Mouse (Mus musculus): ENCODE data around the gene Pde4dip. TPM values are rescaled to one million over a fixed set of nuclear protein-coding genes. Genes with fewer than 3 reads are reported as not detected.

Pde4dip gene
- polyA plus RNA-seq, 1 experiment from 2014 or later: 20.1 TPM

- no peak for DNase-seq
- WGBS: 57% methylated on average over 3 of the region's 3 CpGs
- no peaks in the 10 kb centered on the region for H3K9me3 ChIP-seq (ENCODE audit: low read depth, low read length)
- no peak for ATAC-seq (ENCODE audit: insufficient read depth)
- no peak for TF ChIP-seq CTCF (IDR thresholded peaks at IDR 0.05; ENCODE audit: low read depth)
- no peak overlapping the region for H3K4me2 ChIP-seq
- H3K36me3 ChIP-seq (ENCODE audit: insufficient read depth): no peaks in the 10 kb centered on the region
- no peak overlapping the region for H3K4me3 ChIP-seq (ENCODE audit: low read depth, low read length)
- H3K27ac ChIP-seq (ENCODE audit: low read depth): no peak overlapping the region
- H3K9ac ChIP-seq: no peak overlapping the region
- H3K4me1 ChIP-seq (ENCODE audit: insufficient read depth): peaks cover 7% of the 10 kb centered on the region
- H3K27me3 ChIP-seq (ENCODE audit: insufficient read depth, low read length): no peaks in the 10 kb centered on the region
Measured at GRCm38 (mm10) chr3:97898381-97898780, 9.9 kb upstream of the Pde4dip start.

GRCm38 (mm10) chr3:97894695-97895094, 6.2 kb upstream of the Pde4dip start:
- Histone ChIP-seq H3K4me2 (no peak overlapping the region), H3K9ac (no peak overlapping the region), H3K4me3 (ENCODE audit: low read depth, low read length) (no peak overlapping the region), H3K4me1 (ENCODE audit: insufficient read depth) (no peaks in the 10 kb centered on the region), H3K9me3 (ENCODE audit: low read depth, low read length) (no peaks in the 10 kb centered on the region), H3K27me3 (ENCODE audit: insufficient read depth, low read length) (peaks cover 13% of the 10 kb centered on the region), H3K27ac (ENCODE audit: low read depth) (no peak overlapping the region), H3K36me3 (ENCODE audit: insufficient read depth) (no peaks in the 10 kb centered on the region)
- ATAC-seq (ENCODE audit: insufficient read depth) (no peak), DNase-seq (peak; percentile 55)
- TF ChIP-seq CTCF (IDR thresholded peaks at IDR 0.05; ENCODE audit: low read depth): peak; percentile 66
- WGBS: 42% methylated on average over 6 of the region's 6 CpGs

- Histone ChIP-seq H3K4me2 (no peak overlapping the region), H3K27ac (ENCODE audit: low read depth) (no peak overlapping the region), H3K9me3 (ENCODE audit: low read depth, low read length) (no peaks in the 10 kb centered on the region), H3K4me3 (ENCODE audit: low read depth, low read length) (no peak overlapping the region), H3K9ac (no peak overlapping the region), H3K4me1 (ENCODE audit: insufficient read depth) (no peaks in the 10 kb centered on the region), H3K27me3 (ENCODE audit: insufficient read depth, low read length) (peaks cover 35% of the 10 kb centered on the region), H3K36me3 (ENCODE audit: insufficient read depth) (no peaks in the 10 kb centered on the region)
- no peak for TF ChIP-seq CTCF (IDR thresholded peaks at IDR 0.05; ENCODE audit: low read depth)
- WGBS: 30% methylated on average over 6 of the region's 6 CpGs
- DNase-seq (no peak), ATAC-seq (ENCODE audit: insufficient read depth) (no peak)
Measured at GRCm38 (mm10) chr3:97890205-97890604, 1.7 kb upstream of the Pde4dip start.

GRCm38 (mm10) chr3:97887785-97888167, 731 bp downstream of the Pde4dip start:
- no peak for DNase-seq
- Histone ChIP-seq H3K9ac (no peak overlapping the region), H3K4me2 (peak overlapping the region; percentile 69), H3K36me3 (ENCODE audit: insufficient read depth) (no peaks in the 10 kb centered on the region), H3K27ac (ENCODE audit: low read depth) (no peak overlapping the region), H3K27me3 (ENCODE audit: insufficient read depth, low read length) (peaks cover 35% of the 10 kb centered on the region), H3K4me3 (ENCODE audit: low read depth, low read length) (no peak overlapping the region), H3K4me1 (ENCODE audit: insufficient read depth) (no peaks in the 10 kb centered on the region), H3K9me3 (ENCODE audit: low read depth, low read length) (no peaks in the 10 kb centered on the region)
- WGBS: 68% methylated on average over 5 of the region's 5 CpGs
- TF ChIP-seq CTCF (IDR thresholded peaks at IDR 0.05; ENCODE audit: low read depth): no peak
- no peak for ATAC-seq (ENCODE audit: insufficient read depth)

- no peak for TF ChIP-seq CTCF (IDR thresholded peaks at IDR 0.05; ENCODE audit: low read depth)
- WGBS: 90% methylated on average over 5 of the region's 5 CpGs
- H3K4me2 ChIP-seq: no peak overlapping the region
- no peaks in the 10 kb centered on the region for H3K36me3 ChIP-seq (ENCODE audit: insufficient read depth)
- DNase-seq (no peak), ATAC-seq (ENCODE audit: insufficient read depth) (no peak)
- no peaks in the 10 kb centered on the region for H3K27me3 ChIP-seq (ENCODE audit: insufficient read depth, low read length)
- H3K9me3 ChIP-seq (ENCODE audit: low read depth, low read length): no peaks in the 10 kb centered on the region
- H3K4me3 ChIP-seq (ENCODE audit: low read depth, low read length): no peak overlapping the region
- no peak overlapping the region for H3K27ac ChIP-seq (ENCODE audit: low read depth)
- H3K9ac ChIP-seq: no peak overlapping the region
- no peaks in the 10 kb centered on the region for H3K4me1 ChIP-seq (ENCODE audit: insufficient read depth)
Measured at GRCm38 (mm10) chr3:97881576-97881975, 6.9 kb downstream of the Pde4dip start.

- ATAC-seq (ENCODE audit: insufficient read depth) (peak; percentile 44; the same call in 1 of the 2 replicates), DNase-seq (peak; percentile 92)
- 10% methylated on average over 5 of the region's 5 CpGs for WGBS
- H3K27me3 ChIP-seq (ENCODE audit: insufficient read depth, low read length): no peaks in the 10 kb centered on the region
- no peak overlapping the region for H3K4me3 ChIP-seq (ENCODE audit: low read depth, low read length)
- no peaks in the 10 kb centered on the region for H3K36me3 ChIP-seq (ENCODE audit: insufficient read depth)
- no peaks in the 10 kb centered on the region for H3K4me1 ChIP-seq (ENCODE audit: insufficient read depth)
- H3K4me2 ChIP-seq: no peak overlapping the region
- TF ChIP-seq CTCF (IDR thresholded peaks at IDR 0.05; ENCODE audit: low read depth): peak; percentile 89
- H3K9ac ChIP-seq: no peak overlapping the region
- no peak overlapping the region for H3K27ac ChIP-seq (ENCODE audit: low read depth)
- no peaks in the 10 kb centered on the region for H3K9me3 ChIP-seq (ENCODE audit: low read depth, low read length)
Measured at GRCm38 (mm10) chr3:97879222-97879621, 9.3 kb downstream of the Pde4dip start.

- WGBS: 36% methylated on average over 8 of the region's 8 CpGs
- H3K27me3 ChIP-seq (ENCODE audit: insufficient read depth, low read length): no peaks in the 10 kb centered on the region
- no peaks in the 10 kb centered on the region for H3K9me3 ChIP-seq (ENCODE audit: low read depth, low read length)
- no peak overlapping the region for H3K9ac ChIP-seq
- H3K27ac ChIP-seq (ENCODE audit: low read depth): no peak overlapping the region
- no peaks in the 10 kb centered on the region for H3K4me1 ChIP-seq (ENCODE audit: insufficient read depth)
- ATAC-seq (ENCODE audit: insufficient read depth) (no peak), DNase-seq (no peak)
- H3K4me2 ChIP-seq: no peak overlapping the region
- no peak overlapping the region for H3K4me3 ChIP-seq (ENCODE audit: low read depth, low read length)
- H3K36me3 ChIP-seq (ENCODE audit: insufficient read depth): no peaks in the 10 kb centered on the region
- no peak for TF ChIP-seq CTCF (IDR thresholded peaks at IDR 0.05; ENCODE audit: low read depth)
Measured at GRCm38 (mm10) chr3:97876259-97876658, 12.2 kb downstream of the Pde4dip start.

GRCm38 (mm10) chr3:97874777-97875176, 13.7 kb downstream of the Pde4dip start:
- Histone ChIP-seq H3K27ac (ENCODE audit: low read depth) (no peak overlapping the region), H3K4me1 (ENCODE audit: insufficient read depth) (no peaks in the 10 kb centered on the region), H3K9ac (no peak overlapping the region), H3K4me3 (ENCODE audit: low read depth, low read length) (no peak overlapping the region), H3K27me3 (ENCODE audit: insufficient read depth, low read length) (no peaks in the 10 kb centered on the region), H3K36me3 (ENCODE audit: insufficient read depth) (no peaks in the 10 kb centered on the region), H3K4me2 (no peak overlapping the region), H3K9me3 (ENCODE audit: low read depth, low read length) (no peaks in the 10 kb centered on the region)
- DNase-seq (no peak), ATAC-seq (ENCODE audit: insufficient read depth) (no peak)
- no peak for TF ChIP-seq CTCF (IDR thresholded peaks at IDR 0.05; ENCODE audit: low read depth)
- 38% methylated on average over 5 of the region's 5 CpGs for WGBS

Data from lung, embryonic 14.5 days (tissue).